Mouse (Mus musculus) MEL (cell line): ENCODE measurements around the gene Ptpn1.

Source experiments
- GABPA ChIP-seq: IDR thresholded peaks from 2 replicates; pipeline ENCODE4 v1.6.1; 2012; ENCODE audit warnings: low read depth, mild to moderate bottlenecking, inconsistent platforms, low read length, improper control_type of control experiment, moderate library complexity
- MXI1 ChIP-seq: IDR thresholded peaks from 2 replicates; pipeline ENCODE4 v1.6.1; 2011; ENCODE audit warnings: mild to moderate bottlenecking, low read depth, low read length, improper control_type of control experiment
- RAD21 ChIP-seq: IDR thresholded peaks from 2 replicates; pipeline ENCODE4 v1.6.1; 2011; ENCODE audit warnings: mild to moderate bottlenecking, low read depth, low read length, improper control_type of control experiment

DNA sequence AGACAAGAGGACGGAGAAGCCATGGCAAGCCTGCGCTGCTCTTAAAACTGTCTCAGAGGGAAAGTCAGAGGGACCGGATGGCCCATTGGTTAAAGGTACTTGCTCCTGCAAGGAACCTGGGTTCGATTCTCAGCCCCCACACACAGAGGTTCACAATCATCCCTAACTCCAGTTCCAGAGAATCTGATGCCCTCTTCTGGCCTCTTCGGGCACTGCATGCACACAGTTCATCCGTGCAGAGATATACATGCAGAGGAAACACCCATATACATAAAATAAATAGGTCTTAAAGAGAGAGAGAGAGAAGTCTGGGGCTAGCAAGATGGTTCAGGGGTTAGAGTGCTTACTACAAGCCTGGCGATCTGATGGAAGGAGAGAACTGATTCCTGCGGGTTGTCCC lies 94.0 kb downstream of the Ptpn1 start:
- TF ChIP-seq RAD21 (no peak; the same call in 1 of the 2 replicates), GABPA (no peak), MXI1 (no peak)
